Mouse (Mus musculus): Measurements from ENCODE around the gene Knstrn.
A peak's percentile ranks its signal among the peaks of the same experiment; 100 is the strongest.

The Knstrn gene

DNA sequence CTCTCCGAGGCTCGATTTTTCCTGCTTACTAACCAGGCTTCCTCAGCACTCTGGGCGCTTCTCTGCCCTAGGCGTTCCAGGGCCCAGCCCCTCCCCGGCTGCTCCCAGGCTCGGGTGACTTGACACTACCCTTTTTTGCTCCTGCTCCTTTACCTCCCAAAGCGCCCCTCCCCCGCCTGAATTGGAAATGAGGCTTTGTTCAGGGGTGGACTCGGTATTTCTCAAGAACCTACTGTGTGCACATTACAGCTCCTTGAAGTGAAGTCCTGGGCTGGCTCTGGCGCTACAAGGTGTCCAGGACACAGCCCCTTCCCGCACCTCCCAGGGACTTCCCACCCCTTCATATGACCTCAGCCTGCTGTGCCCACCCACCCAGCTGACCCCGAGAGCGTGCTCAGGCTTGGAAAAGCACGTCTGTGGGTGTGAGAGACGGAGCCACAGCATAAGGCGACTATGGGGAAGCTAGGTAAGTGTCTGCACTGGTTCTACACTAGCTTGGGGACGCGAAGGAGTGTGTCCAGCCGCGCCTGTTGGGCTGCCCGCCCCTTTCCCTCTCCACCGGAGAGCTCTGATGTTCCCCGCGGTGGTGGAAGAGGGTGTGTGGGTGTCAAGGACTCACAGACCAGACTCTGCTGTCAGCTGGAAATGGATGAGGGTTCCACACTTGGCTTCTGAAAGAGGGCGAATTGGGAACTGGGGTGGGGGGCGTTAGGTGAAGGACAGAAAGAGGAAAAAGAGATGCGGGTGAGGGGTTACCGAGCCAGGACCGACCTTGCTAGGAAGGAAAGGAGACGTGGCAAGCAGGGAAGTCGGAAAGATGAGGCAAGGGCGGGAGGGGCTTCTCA, 86.4 kb downstream of the Knstrn start, which contains the start of gene Bahd1:
Bahd1 (plus strand) TSS at position 397 of the 845 bp plus-strand sequence.
- no peak for DNase-seq (ENCODE audit: low spot score in 2 of 2)

DNA sequence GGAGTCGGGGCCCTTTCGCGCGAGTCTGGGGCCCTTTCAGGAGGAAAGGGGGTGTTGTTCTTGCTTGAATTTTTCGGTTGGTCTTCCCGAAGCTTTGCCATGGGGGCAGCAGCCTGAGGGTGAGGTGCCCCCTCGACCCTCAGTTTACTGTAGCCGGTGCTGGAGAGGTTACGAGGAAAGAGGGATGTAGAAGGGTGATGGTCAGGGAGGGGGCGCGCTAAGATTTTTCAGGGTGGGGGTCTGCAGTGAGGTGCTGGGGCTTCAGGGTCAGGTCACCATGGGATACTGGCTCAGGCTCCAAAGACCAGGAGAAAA, 87.0 kb downstream of the Knstrn start:
- no peak for DNase-seq (ENCODE audit: low spot score in 2 of 2)

DNA sequence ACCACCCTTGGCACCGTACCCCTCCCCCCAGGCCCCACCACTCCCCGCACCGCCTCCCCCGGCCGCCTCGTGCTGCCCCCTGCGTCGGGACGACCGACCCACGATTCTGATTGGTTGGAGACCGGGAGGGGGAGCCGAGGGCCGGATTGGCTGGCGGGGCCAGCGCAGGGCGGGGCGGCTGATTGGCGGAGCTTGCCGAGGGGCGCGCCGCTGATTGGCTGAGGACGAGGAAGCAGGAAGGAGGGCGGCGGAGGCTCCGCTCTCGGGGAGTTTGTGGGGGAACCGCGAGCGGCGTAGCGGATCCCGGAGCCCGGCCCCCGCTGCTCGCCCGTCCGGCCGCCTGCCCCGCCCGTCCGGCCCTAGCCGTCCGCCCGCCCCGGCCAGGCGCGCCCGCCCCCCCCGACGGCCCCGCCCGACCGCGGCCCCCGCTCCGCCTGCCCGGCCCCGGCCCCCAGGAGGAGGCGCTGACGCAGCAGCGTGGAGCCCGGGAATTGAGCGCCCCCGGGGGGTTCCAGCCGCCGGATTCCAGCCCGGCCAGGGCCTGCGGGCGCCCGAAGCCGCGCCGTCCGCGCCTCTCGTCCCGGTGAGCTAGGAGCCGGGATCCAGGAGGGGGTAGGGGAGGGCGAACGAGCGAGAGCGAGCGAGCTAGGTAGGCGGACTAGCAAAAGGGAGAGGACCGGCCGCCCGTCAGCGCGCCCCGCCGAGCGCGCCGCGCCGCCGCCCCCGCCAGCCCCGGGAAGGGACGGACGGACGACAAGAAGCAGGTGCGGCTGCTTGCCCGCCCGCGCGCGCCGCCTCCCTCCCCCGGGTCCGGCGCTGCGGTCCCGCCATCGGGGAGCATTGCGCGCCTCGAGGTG, 87.6 kb downstream of the Knstrn start:
- DNase-seq (ENCODE audit: low spot score in 2 of 2) = peak; percentile 97 to 98

GRCm38 (mm10) chr2:118902051-118903025, 88.5 kb downstream of the Knstrn start:
- peak; percentile 51 to 85 for DNase-seq (ENCODE audit: low spot score in 2 of 2)

- DNase-seq (ENCODE audit: low spot score in 2 of 2) = no peak
Measured at GRCm38 (mm10) chr2:118903333-118903741, 89.5 kb downstream of the Knstrn start.

All from spleen, postnatal 4 days (tissue).